8 mouse cellular contexts compared by ENCODE assay signal in the genomic region with DNA sequence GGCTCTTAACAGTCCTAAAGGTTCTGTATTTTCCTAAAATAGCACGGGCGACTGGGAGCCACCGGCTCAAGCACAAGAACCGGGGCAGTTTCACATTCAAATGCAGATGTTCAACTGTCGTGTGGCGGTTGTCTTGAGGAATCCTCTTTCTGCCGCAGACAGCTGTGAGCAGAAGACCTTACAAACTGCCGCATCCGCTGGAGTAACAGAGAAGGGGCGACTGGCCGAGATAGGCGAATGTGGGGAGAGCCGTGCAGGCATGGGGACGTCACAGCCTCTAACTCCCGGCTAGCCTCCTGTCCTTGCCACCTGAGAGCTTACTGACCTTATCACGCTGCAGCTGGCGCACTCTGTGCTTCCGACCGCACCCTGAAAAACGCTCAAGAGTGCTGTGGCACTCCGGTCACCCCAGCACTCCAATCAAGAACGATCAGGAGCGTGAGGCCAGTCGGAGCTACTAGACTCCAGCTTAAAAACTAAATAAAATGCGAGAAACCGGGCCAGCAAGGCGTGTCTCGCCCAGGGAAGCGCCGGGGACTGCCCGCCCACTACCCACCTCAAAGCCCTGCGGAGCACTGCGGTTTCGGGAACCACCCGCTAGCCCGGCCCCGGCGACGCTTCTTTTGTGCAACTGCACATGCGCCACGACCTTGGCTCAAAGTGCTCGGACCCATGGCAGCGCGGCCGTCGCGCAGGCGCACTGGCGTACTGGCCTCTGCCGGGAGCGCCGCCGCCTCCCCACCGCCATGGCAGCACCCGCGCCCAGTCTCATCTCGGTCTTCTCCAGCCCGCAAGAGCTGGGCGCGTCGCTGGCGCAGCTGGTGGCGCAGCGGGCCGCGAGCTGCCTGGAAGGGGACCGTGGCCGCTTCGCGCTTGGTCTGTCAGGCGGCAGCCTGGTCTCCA. TPM values are rescaled to one million over a fixed set of nuclear protein-coding genes. Genes with fewer than 3 reads are reported as not detected.
DNase-seq lines count a peak whose midpoint lies in the region; ATAC-seq lines count a peak whose summit lies in the region.

A gene (plus strand): TSS at position 706 of the 903 bp plus-strand sequence.

- under 1% methylated on average over 71 of the region's 71 CpGs for WGBS in hindbrain, embryonic 13.5 days

- peak within 1 kb of the TSS; percentile 99 for H3K27ac ChIP-seq in hindbrain, embryonic 13.5 days

- peak within 1 kb of the TSS; percentile 85 for H3K4me2 ChIP-seq in hindbrain, embryonic 13.5 days

- H3K9ac ChIP-seq in hindbrain, embryonic 13.5 days: peak within 1 kb of the TSS; percentile 96

- H3K27me3 ChIP-seq in hindbrain, embryonic 13.5 days: no peaks in the 10 kb centered on the region

- peaks cover 24% of the 10 kb centered on the region for H3K36me3 ChIP-seq in hindbrain, embryonic 13.5 days

- peak; percentile 98 for DNase-seq in NIH3T3 (ENCODE audit: low read depth)
- DNase-seq in cerebellum, postnatal 10 days: peak; percentile 97 to 98
- DNase-seq in frontal cortex, postnatal 14 days (ENCODE audit: low spot score in 2 of 2): peak; percentile 92 to 95
- peak; percentile 96 to 98 for DNase-seq in layer of hippocampus, postnatal 36 days
- DNase-seq in lung, postnatal 36 days: peak; percentile 96
- DNase-seq in retina, postnatal 1 day: peak; percentile 97
- peak; percentile 92 to 94 for DNase-seq in urinary bladder, adult 18-20 months (ENCODE audit: low spot score in 2 of 2)

- peak; percentile 83 for ATAC-seq in hindbrain, embryonic 13.5 days (ENCODE audit: low FRiP score)

- H3K4me1 ChIP-seq in hindbrain, embryonic 13.5 days (replicated peaks): peaks cover 40% of the 10 kb centered on the region

- H3K9me3 ChIP-seq in hindbrain, embryonic 13.5 days: no peaks in the 10 kb centered on the region

- H3K4me3 ChIP-seq in hindbrain, embryonic 13.5 days: peak within 1 kb of the TSS; percentile 66

RNA-seq across cellular contexts. Expression of the gene that starts here (rescaled TPM):
- polyA plus RNA-seq in hindbrain, embryonic 13.5 days (2015; fragmentation: Nextera tagmentation; extraction: Ambion mirVana): 197 and 204 TPM in 2 replicates
- 10 to 100 TPM; 31.0 to 35.8 TPM for total RNA-seq in layer of hippocampus, postnatal 36 days (2021)

Comparison
In these comparisons a context has a peak if more than half of its experiments do, and no peak if none do; other contexts are left out.
1. Peak in every context shown above with its lines: DNase-seq, ATAC-seq, H3K4me3 ChIP-seq and H3K27ac ChIP-seq.